Mouse (Mus musculus) midbrain, embryonic 16.5 days (tissue): ENCODE measurements around the gene Oog1. TPM values are rescaled to one million over a fixed set of nuclear protein-coding genes. Genes with fewer than 3 reads are reported as not detected.
"Not testable (repeated sequence)": the region's sequence is repeated elsewhere in the genome, so short reads cannot be mapped to it uniquely, and the experiment has no call there.

Experiments used
- ATAC-seq: fragments of 200-750 bp; cut with Nextera tagmentation; 2 replicates; pipeline ENCODE4 v1.8.0; 2017; ENCODE audit warnings: moderate TSS enrichment
- H3K27ac ChIP-seq: fragments of 300-500 bp; sonication (generic); 2 replicates; pipeline ENCODE4 v1.5.1; 2014; ENCODE audit warnings: mild to moderate bottlenecking, low read length, mixed read lengths
- H3K27me3 ChIP-seq: fragments of 300-500 bp; sonication (generic); 2 replicates; pipeline ENCODE4 v1.6.1; 2014; ENCODE audit warnings: low read depth, low read length, mixed read lengths; ENCODE audit not compliant: control insufficient read depth, insufficient read depth
- H3K36me3 ChIP-seq: fragments of 300-500 bp; sonication (generic); 2 replicates; pipeline ENCODE4 v1.6.1; 2014; ENCODE audit warnings: mild to moderate bottlenecking, low read length, moderate library complexity, mixed read lengths; ENCODE audit not compliant: control insufficient read depth, insufficient read depth
- H3K4me1 ChIP-seq: fragments of 300-500 bp; sonication (generic); 2 replicates; pipeline ENCODE4 v1.6.1; 2014; ENCODE audit warnings: mild to moderate bottlenecking, low read length, mixed read lengths; ENCODE audit not compliant: control insufficient read depth, insufficient read depth
- H3K4me2 ChIP-seq: fragments of 300-500 bp; sonication (generic); 2 replicates; pipeline ENCODE4 v1.6.1; 2014; ENCODE audit warnings: mild to moderate bottlenecking, low read length, mixed read lengths
- H3K4me3 ChIP-seq: fragments of 300-500 bp; sonication (generic); 2 replicates; pipeline ENCODE4 v1.5.1; 2014; ENCODE audit warnings: low read depth, mild to moderate bottlenecking, low read length, moderate library complexity, mixed read lengths
- H3K9ac ChIP-seq: fragments of 300-500 bp; sonication (generic); 2 replicates; pipeline ENCODE4 v1.6.1; 2014; ENCODE audit warnings: low read depth, low read length, mixed read lengths
- H3K9me3 ChIP-seq: fragments of 300-500 bp; sonication (generic); replicated peaks from 2 replicates; pipeline ENCODE4 v1.6.1; 2014; ENCODE audit warnings: mild to moderate bottlenecking, low read length, mixed read lengths; ENCODE audit not compliant: control insufficient read depth, poor library complexity, severe bottlenecking
- WGBS: fragments of 180-500 bp; shearing (Covaris S2); extraction: QIAGEN DNeasy Blood & Tissue Kit; methylation state at CpG from one replicate; pipeline ENCODE4 v1.1.7; 2014; 5-methylcytosine and 5-hydroxymethylcytosine counted together
- polyA plus RNA-seq: library from polyadenylated mRNA; unstranded; fragments of >200 nt; fragmentation: Nextera tagmentation; extraction: Ambion mirVana; gene quantifications from 2 replicates; pipeline ENCODE4 v1.2.1, GENCODE M21; 2015

Gene Oog1
- polyA plus RNA-seq: not detected in 2 replicates

GRCm38 (mm10) chr12:87602388-87602787 is at the start of gene Oog1:
TSS of gene Oog1 (plus strand) at chr12:87602688.
- not testable (repeated sequence) for ATAC-seq, H3K27ac ChIP-seq, H3K27me3 ChIP-seq, H3K4me1 ChIP-seq, H3K9me3 ChIP-seq, H3K36me3 ChIP-seq, H3K4me2 ChIP-seq, H3K4me3 ChIP-seq, H3K9ac ChIP-seq
- WGBS: 75% methylated on average over 1 of the region's 2 CpGs

DNA sequence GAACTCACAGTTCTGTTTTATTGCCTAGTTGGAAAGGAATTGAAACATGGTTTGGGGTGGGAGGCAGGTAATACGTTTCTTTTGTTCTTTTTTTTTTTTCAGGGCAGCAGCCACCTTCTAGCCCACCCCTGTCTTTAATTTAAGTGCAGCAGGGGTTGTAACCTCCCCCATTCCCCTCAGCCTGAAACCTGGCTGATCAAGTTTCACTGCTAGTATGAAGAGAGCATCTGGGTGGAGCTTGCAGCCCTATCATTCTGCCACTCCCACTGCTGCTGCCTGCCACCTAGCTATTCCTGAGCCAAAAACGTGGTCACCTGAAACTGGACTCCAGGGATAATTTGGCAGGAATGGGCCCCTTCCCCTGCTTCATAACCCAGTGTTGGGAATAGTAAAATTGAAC is 1.1 kb upstream of the Oog1 start:
- WGBS: 15% methylated on average over 2 of the region's 2 CpGs

GRCm38 (mm10) chr12:87618569-87618968 is 16.1 kb downstream of the Oog1 start, which contains the start of gene Gm4027:
TSS of gene Gm4027 (plus strand) at chr12:87618869.
- H3K9me3 ChIP-seq, H3K4me2 ChIP-seq, H3K36me3 ChIP-seq, H3K27ac ChIP-seq, ATAC-seq, H3K27me3 ChIP-seq, H3K9ac ChIP-seq, H3K4me3 ChIP-seq, H3K4me1 ChIP-seq: not testable (repeated sequence)
- WGBS: 83% methylated on average over 4 of the region's 7 CpGs

More for the DNA sequence above, 1.1 kb upstream of the Oog1 start:
- H3K4me3 ChIP-seq, H3K4me1 ChIP-seq, H3K27ac ChIP-seq, H3K27me3 ChIP-seq, H3K9me3 ChIP-seq, H3K9ac ChIP-seq, H3K36me3 ChIP-seq, ATAC-seq, H3K4me2 ChIP-seq: not testable (repeated sequence)

GRCm38 (mm10) chr12:87644520-87644919 is 42.0 kb downstream of the Oog1 start, which contains the start of gene Gm16381:
TSS of gene Gm16381 (minus strand) at chr12:87644620.
- H3K4me3 ChIP-seq, ATAC-seq, H3K4me2 ChIP-seq, H3K9me3 ChIP-seq, H3K36me3 ChIP-seq, H3K4me1 ChIP-seq, H3K27me3 ChIP-seq, H3K27ac ChIP-seq, H3K9ac ChIP-seq: not testable (repeated sequence)
- 74% methylated on average over 1 of the region's 2 CpGs for WGBS

GRCm38 (mm10) chr12:87652916-87653703 is 50.6 kb downstream of the Oog1 start:
- not testable (repeated sequence) for H3K27me3 ChIP-seq, H3K4me3 ChIP-seq, ATAC-seq, H3K9ac ChIP-seq, H3K36me3 ChIP-seq, H3K27ac ChIP-seq, H3K4me2 ChIP-seq, H3K9me3 ChIP-seq, H3K4me1 ChIP-seq
- WGBS: 73% methylated on average over 2 of the region's 4 CpGs

Other genes starting within 250 kb of the Oog1 start
- 72.8 and 75.0 TPM in 2 replicates for gene Sptlc2, start 214.3 kb upstream of the Oog1 start, polyA plus RNA-seq
- 195 and 209 TPM in 2 replicates for gene Slirp, start 158.8 kb upstream of the Oog1 start, polyA plus RNA-seq
- 40.7 and 41.8 TPM in 2 replicates for gene Alkbh1, start 158.7 kb upstream of the Oog1 start, polyA plus RNA-seq
- gene Snw1, start 130.4 kb upstream of the Oog1 start, polyA plus RNA-seq: 93.1 and 103 TPM in 2 replicates
- not detected in 2 replicates for gene Gm5788, start 108.0 kb upstream of the Oog1 start, polyA plus RNA-seq
- not detected in 2 replicates for gene Gm8300, start 88.4 kb upstream of the Oog1 start, polyA plus RNA-seq
- not detected in 2 replicates for gene Gm4027, start 16.2 kb downstream of the Oog1 start, polyA plus RNA-seq
- not detected in 2 replicates for gene Gm16381, start 41.9 kb downstream of the Oog1 start, polyA plus RNA-seq
- gene Gm21319, start 173.1 kb downstream of the Oog1 start, polyA plus RNA-seq: not detected in 2 replicates
- not detected in 2 replicates for gene Gm21936, start 192.8 kb downstream of the Oog1 start, polyA plus RNA-seq
- not detected in 2 replicates for gene BB287469, start 213.9 kb downstream of the Oog1 start, polyA plus RNA-seq
- gene Gm2001, start 239.7 kb downstream of the Oog1 start, polyA plus RNA-seq: not detected in 2 replicates